Mouse (Mus musculus) cerebellum, adult 11 months (tissue): ENCODE results near the gene Sf3b3.
"Not testable (repeated sequence)": the region's sequence is repeated elsewhere in the genome, so short reads cannot be mapped to it uniquely, and the experiment has no call there.

Experiments
- DNase-seq: peaks from one replicate; pipeline ENCODE4 v3.0.0; 2022

Sf3b3 gene

DNA sequence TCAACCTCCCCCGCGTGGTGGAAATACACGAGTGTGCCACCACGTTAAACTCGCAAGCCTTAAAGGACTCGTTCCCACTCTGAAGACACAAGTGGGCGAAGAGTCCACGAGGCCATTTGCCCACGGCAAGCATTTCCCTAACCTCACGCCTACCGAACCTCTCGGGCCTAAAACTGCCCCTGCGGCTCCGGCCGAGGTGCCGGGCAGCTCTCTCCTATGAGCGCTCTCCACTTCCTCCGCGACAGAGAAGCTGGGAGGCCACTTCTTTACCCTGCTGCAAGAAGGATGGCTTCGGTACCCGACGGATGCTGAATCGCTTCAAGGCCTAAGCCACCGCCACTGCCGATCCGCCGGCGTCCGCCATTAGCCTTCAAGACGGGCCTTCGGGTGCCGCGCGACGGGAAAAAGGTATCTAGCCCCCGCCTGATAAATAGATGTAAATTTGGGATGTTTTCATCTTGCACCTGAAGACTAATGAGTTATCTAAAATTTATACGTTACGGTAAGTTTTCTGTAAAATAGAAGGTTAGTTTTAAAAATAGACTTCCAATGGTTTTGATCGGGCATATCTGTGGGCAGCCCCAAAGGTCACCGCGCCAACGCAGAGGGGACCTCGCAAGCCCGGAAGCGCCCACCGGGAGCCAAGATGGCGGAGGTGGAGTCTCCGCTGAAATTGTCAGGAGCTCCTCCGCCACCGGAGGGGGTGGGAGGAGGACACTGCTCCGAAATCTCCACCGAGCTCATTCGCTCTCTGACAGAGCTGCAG is at the start of gene Sf3b3, which contains the start of gene Cog4:
TSS of gene Sf3b3 (minus strand) at position 383 of the 766 bp plus-strand sequence.
TSS of gene Cog4 (plus strand) at position 196 of the 766 bp plus-strand sequence.
- DNase-seq = peak; percentile 85

DNA sequence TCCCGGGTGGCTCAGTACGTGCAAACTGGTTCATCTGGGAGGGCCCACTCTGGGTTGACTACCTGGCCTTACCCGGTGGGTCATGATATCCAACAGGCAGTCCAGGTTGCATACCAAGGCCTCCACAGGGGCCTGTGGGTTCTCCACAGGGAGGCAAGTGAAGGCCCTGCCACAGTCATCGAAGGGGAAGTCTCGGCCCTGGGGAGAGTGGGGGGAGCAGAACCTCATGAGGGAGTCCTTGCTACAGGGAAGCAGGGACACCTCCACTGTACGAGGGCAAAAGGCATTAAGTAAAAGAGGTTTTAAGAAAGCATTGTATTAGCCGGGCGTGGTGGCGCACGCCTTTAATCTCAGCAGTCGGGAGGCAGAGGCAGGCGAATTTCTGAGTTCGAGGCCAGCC is 49.2 kb upstream of the Sf3b3 start:
- no peak for DNase-seq

DNA sequence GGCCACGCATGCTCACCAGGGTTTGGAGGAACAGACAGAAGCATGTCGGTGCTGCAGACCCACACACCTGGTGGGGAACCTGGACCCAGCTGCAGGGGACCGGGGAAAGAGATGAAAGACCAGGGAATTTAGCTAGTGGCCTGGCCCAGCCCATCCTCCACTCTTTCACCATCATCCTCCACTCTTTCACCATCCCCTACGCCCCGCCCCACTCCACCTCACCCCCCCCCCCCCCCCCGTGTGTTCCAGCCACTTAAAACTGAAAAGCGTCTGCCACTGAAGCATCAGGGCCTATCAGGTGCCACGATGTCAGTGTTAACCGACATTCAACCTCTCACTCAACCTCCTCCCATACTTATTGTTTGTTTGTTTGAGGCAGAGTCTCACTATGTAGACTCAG is 48.7 kb upstream of the Sf3b3 start:
- DNase-seq = no peak

DNA sequence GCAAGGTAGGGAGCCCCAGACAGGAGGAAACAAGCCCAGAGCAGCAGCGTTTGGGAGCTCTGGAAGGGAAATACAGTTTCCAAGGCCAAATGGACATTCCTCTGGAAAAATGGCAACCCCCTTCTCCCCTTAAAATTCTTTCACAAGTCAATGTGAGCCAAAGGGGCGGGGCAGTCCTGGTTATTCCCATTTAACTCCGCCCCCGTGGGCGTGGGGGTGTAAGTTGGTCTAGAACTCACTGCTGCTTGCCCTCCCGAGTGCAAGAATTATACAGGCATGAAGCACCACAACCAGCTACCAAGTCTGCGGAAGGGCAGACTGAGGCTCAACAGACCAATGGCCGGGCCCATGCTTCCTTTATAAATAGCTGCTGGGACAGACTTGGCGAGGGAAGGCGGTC is 48.3 kb upstream of the Sf3b3 start:
- no peak for DNase-seq

DNA sequence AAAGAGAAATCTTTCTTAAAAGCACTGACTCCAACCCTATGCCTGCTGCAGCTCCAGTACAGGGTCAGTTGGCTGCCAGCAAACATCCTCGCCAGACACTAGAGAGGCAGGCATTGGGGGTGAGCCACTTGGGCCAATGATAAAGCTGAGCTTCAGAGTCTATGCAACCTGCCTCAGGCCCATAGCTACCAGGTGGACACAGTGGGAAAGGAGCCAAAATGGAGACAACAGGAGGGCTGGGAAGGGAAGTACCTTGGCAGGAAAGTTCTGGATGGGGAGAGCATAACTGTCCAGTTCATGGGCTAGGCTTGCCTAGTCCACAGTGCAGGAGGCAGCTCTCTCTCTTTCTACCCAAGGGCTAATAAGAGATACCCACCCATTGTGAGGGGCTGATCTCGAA is 46.3 kb upstream of the Sf3b3 start:
- peak; percentile 66 for DNase-seq

DNA sequence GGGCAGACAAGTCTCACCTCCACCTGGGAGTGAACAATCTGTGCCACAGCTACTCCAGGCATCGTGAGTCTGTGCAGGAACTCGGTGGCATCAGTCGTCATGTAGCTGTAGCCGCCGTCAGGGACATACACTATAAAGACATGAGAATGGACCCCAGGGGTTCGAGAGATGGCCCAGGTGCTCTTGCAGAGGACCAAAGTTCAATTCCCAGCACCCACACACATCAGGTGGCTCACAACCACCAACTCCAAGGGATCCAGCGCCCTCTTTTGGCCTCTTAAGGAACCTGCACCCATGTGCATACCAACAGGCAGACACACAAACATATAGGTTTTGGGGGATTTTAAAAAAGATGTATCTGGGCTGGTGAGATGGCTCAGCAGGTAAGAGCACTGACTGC is 45.5 kb upstream of the Sf3b3 start:
- DNase-seq = no peak

DNA sequence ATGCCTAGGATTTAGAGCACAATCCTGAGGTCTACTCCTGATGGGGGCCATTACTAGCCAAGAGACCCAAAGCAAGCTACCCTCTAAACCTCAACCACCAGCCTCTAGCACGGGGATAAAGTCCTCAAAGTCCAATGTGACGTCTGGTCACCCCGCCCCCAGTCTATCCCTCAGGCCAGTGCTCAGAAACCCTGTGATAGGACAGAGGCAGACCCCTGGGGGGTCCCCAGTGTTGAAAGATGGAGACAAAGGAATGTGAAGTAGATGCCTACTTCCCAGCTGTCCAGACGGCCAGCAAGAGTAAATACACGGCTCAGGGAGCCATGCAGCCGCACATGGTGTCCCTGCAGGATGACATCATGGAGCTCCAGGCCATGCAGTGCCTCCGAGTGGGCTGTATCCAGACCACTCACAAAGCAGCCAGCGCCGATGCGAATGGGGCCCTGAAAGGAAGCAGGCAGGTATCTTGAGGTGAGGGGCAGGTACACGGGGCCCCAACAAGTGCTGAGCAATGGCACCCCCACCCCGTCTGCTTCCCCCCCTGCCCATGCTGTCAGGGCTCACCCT is 43.4 kb upstream of the Sf3b3 start:
- DNase-seq = peak; percentile 27

DNA sequence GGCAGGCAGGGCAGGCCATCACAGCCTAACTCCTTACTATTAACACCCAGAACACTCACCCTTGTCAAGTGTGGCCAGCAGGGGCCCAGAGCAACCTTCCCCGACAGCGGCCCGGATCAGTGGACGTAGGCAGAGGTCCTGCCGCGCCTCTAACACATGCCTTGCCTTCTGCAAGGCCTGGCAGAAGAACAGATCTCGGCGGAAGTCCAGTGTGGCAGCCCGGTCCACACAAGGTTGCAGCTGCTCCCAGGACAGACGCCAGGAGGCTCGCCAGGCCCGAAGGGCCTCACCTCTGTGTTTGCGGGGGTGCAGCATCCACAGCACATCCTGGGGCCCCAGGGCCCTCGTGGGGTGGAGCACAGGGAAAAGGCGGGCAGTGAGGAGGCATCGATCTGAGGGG is 42.3 kb upstream of the Sf3b3 start:
- peak; percentile 81 for DNase-seq

DNA sequence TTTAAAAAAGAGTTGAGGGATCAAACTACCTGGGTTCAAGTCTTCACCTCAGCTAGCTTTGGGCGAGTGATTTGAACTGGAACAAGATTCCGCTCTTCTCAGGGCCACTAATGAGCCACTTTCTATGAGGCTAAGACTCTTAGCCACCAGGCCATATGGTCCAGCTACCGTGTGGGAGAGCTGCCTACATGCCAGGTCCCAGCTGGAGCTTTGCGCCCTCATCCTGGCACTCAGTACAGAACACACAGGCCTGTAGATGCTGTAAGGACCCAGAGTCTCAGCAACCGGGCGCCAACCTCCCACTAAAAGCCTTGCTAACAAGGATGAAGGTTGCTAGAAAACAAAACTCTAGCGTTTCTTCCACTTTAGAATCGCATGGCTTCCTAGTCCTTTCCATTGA is 41.9 kb upstream of the Sf3b3 start:
- peak; percentile 84 for DNase-seq

DNA sequence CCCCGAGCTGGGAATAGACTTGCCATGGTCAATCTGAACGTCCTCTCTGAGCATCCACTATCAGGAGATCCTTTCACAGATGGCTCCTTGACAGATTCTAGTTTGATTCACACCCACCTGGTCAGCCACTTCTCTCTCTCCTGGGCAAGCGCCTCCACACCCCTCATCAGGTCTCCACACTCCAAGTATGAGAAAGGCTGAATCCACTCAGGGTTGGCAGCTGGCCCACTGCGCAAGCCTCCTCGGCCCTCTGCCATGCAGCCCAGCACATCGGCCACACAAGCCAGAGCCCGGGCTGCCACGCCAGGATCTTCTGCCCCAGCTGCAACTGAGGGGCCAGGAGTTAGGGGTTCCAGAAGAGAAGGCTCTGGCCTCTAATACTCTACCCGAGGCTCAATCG is 41.0 kb upstream of the Sf3b3 start:
- DNase-seq = peak; percentile 62

DNA sequence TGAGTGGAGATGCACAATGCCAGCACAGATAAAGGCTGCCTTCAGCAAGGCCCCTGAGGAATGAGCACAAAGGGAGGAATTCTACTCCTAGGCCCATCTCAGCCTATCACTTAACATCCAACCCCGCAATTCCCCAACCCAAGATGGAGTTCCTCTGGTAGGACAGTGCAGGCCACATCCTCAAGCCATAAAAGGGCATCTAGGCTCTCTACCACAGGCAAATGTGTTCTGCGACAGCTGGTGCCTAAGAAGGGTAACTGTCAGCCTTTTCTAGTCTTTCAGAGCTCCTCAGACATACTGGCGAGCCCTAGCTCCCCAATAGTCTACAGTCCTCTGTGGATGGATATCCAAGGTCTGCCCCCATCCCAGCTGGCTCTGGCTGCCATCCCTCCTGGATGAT is 40.0 kb upstream of the Sf3b3 start:
- DNase-seq = no peak

DNA sequence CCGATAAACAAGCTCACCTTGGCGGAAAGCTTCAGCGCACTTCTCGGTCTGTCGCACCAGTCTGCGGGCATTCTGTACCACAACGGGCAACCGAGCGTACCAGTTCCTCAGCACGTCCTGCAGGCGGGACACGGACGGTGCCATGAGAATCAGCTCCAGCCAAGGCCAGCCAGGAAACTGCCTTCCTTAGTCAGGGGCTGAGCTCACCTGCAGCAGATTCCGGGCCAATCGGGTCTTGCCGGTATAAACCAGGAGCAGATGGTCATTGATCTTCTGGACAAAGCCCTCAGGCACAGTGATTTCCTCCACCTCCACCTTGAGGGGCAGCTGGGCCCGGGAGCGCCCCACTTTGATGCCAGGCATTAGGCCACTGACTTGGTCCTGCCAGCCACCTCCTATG is 37.2 kb upstream of the Sf3b3 start:
- peak; percentile 69 for DNase-seq

DNA sequence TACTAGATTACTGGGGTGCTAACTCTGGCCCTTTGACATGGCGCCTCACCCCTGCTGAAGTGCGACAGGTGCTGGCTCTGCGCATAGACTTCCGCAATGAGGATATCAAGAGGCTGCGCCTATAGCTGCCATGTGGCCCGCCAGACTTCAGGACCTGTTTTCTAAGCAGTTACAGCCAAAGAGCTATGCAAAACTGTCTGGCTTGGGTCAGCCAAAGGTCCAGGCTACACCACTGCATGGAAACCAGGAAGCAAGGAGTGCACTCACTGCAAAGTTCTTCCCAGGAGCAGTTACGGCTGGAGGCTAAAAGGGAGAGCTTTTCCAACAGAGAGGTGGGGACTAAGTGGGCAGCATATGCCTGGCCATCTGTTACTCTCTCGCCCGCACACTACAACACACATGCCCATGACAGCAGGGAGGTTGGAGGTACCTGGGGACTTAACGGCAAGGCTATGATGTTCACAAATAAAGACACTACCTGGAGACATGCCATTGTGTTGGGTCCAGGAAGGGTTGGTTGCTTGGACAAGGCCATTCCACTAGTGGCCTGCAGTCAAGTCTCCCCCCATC is 35.2 kb upstream of the Sf3b3 start:
- peak; percentile 83 for DNase-seq

DNA sequence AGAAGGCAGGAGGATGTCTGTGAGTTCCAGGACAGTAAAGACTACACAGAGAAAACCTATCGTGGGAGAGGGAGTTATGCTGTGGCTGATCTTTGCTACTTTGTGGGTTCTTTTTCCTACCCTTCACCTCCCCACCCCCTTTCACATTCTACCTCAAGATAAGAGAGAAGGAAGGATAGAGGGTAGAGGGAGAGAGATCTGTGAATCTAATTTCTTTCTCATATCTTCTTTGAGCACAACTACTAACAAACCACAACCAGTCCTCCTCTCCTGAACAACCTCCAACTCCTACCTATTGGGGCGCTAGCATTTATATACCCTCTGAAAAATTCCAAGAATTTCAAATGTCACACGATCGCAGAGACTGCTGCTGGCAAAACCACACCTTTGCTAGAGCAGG is 31.3 kb upstream of the Sf3b3 start:
- DNase-seq = no peak

DNA sequence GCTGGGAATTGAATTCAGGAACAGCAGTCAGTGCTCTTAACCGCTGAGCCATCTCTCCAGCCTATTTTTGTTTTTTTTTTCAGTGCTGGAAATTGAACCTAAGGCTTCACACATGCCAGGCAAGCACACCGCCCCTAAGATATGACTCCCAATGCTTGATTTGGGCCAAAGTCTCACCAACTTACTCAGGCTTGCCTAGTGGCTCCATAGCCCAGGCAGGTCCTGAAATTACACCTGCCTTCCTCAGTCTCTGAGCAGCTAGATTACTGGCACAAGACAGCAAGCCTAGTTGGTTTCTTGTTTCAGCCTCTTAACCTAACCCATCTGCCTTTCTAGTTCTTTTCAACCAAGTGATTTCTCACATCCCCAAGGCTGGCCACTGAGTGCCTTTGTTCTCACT is 23.9 kb upstream of the Sf3b3 start:
- no peak for DNase-seq

DNA sequence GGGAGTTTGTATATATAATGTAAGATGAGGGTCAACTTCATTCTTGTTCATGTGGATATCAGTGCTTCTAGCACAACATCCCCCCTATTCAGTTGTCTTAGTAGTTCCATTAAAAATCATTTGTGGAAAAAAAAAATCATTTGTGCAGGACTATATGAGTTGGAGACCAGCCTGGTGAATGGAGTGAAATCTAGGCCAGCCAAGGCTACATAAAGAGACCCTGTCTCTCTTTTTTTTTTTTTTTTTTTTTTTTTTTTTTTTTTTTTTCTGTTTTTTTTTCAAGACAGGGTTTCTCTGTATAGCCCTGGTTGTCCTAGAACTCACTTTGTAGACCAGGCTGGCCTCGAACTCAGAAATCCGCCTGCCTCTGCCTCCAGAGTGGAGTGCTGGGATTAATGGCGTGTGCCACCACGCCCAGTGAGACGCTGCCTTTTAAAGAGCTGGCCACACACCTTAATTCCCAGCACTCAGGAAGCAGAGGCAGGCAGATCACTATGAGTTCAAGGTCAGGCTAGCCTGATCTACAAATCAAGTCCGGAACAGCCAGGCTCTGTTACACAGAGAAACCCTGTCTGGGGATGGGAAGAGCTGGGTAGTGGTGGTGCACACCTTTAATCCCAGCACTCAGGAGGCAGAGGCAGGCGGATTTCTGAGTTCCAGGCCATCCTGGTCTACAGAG is 14.9 kb upstream of the Sf3b3 start:
- DNase-seq = not testable (repeated sequence)

DNA sequence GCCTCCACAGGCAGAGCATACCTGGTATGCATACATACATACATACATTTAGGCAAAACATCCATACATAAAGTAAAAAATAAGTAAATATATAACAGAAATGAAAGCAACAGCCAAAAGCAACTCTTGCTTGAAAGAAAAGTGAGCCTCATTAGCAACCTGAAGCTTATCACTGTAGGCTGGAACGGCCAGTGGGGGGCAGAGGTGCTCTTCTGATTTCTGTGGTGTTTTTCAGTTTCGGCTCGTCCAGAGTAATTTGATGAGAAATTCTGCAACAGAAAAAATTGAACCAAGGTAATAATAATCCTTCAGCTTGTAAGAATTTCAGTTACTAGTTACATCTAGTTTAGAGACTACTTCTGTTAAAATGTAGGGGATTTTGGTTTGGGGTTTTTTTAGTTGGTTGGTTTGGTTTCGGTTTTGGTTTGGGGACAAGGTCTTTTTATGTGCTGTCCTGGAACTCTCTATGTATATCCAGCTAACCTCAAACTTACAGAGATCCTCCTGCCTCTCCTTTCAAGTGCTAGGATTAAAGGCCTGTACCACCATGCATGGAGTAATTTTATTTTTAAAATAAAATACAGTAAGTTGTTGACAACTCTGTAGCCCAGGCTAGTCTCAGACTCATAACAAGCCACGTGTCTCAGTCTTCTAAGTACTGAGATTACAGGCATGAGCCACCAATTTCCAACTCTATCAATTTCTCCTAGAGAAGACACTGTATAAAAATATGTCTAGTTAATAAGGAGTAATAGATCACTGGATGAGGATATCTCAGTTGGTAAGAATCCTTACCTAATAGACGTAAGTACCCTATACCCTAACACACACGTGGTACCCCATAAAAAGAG is 13.3 kb upstream of the Sf3b3 start:
- no peak for DNase-seq

DNA sequence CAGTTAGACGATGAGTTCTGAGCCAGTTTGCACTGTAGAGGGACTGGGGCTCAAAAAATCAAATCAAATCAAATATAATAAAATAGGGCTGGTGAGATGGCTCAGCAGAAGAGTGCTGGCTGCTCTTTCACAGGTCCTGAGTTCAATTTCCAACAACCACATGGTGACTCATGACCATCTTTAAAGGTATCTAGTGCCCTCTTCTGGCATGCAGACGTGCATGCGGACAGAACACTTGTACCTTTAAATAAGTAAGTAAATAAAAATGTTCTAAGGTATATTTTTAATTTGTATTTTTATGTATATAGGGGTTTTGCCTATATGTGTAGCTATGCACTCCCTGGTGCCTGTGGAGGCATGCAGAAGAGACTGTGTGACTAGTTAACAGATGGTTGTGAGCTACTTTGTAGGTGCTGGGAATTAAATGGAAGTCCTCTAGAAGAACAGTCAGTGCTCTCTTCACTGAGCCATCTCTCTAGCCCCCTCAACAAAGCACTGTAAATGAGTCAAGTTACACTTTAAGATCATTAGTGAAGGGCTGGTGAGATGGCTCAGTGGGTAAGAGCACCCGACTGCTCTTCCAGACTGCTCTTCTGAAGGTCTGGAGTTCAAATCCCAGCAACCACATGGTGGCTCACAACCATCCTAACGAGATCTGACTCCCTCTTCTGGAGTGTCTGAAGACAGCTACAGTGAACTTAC is 10.3 kb upstream of the Sf3b3 start:
- DNase-seq = no peak

DNA sequence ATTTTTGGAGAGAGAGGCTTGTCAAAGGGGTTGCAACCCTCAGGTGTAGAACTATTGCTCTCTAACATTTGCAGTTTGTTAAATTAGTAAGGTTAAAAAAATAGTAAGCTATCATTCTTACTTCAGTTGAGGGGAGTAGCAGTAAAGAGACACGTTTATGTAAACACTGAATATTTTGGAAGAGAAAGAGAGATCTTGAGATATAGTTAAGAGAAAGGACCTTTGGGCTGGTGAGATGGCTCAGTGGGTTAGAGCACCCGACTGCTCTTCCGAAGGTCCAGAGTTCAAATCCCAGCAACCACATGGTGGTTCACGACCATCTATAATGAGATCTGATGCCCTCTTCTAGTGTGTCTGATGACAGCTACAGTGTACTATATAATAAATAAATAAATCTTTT is 9.5 kb upstream of the Sf3b3 start:
- DNase-seq = not testable (repeated sequence)

DNA sequence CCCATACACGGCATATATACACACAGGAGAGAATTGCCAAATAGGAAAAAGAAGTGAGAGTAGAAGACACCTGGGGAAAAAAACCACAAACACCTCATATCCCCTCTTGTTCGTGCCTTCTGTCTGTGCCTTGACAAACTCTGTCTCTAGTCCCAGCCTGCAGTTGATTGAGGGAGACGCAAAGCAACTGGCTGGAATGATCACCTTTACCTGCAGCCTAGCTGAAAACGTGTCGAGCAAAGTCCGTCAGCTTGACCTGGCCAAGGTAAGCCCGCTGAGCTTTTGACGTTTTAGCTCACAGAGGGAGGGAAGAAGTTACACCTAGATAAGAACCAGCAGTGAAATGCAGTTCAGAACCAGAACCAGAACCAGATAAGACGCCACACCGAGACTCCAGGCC is 4.6 kb upstream of the Sf3b3 start:
- no peak for DNase-seq

DNA sequence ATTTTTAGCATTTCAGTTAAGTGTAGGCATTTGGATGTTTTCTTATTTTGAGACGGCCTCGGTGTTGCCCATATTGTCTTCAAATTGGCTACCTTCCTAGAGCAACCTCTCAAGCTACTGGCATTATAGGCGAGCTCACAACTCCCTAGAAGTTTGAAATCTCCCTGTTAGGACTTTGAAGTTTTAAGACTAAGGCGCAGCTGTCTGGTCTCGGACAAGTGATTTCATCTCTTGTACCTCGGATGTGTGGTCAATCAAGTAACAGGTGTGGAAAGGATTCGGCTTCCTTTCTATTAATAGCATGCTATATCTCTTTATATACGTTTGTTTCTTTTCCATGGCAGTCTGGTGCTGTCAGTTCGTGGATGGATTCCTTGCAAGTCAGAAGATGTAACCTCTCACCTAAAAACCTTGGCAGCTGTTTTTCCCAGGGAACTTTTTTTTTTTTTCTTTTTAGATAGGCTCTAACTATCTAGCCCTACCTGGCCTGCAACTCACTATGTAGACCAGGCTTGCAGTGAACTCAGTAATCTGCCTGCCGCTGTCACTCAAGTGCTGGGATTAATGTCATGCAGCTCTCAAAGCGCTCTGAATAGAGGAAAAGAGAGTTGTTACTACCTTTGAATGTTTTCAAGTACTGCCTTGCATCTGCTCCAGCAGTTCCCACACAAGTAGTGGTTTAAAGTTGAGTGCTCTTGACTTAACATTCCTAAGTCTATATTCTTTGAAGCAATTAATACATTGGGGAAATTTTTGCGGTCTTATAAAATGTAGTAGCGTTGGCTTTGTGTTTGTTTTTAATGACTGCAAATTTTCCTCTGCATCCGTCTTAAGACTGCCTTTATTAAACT is 1.3 kb upstream of the Sf3b3 start:
- DNase-seq = no peak
